Comparison of ENCODE assay signal across 8 mouse cellular contexts in the genomic region with DNA sequence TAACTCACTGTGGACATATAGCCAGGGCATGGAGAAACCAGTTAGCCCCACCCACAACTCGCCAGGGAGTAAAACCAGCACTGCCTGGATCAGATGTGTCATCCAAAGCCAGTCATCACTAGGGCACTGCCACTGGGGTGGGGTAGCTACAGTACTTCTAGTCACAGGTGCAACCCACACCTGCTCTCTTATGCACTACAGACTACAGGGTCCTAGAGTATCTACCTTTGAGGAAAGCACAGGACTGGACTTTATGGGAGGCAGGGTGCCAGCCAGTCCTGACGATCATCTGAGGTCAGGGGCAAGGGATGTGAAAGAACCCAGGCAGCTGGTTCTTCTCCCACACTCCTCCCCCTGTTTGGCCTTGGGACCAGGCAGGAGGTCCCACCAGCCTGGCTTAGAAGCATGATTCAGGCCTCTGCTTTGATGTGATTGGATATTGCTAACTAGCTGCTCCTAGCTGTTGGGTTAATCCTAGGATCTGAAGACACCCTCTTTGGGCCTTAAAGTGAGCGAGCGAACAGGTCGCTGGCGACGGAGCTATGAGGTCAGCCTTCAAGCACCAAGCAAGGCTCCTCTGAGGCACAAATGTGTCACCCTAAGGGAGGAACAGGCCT. TPM values are rescaled to one million over a fixed set of nuclear protein-coding genes. Genes with fewer than 3 reads are reported as not detected.
DNase-seq lines count a peak whose midpoint lies in the region; ATAC-seq and TF ChIP-seq lines count a peak whose summit lies in the region.

No protein-coding gene starts in this region.

- no peaks in the 10 kb centered on the region for H3K9me3 ChIP-seq in stomach, embryonic 14.5 days (ENCODE audit: control insufficient read depth, low read depth, low read length)

- H3K27ac ChIP-seq in left cerebral cortex, adult 2 months, result peak overlapping the region; percentile 55
- H3K27ac ChIP-seq in stomach, embryonic 14.5 days (ENCODE audit: low read length), result peak overlapping the region; percentile 61

- peaks cover 28% of the 10 kb centered on the region for H3K36me3 ChIP-seq in stomach, embryonic 14.5 days (ENCODE audit: control insufficient read depth, insufficient read depth, low read length)

- peak overlapping the region; percentile 52 for H3K4me2 ChIP-seq in stomach, embryonic 14.5 days (replicated peaks; ENCODE audit: low read depth, low read length)

- intact Hi-C loops in left cerebral cortex, adult 2 months (cut with DNase I), result no loop called here
- intact Hi-C loops in left cerebral cortex, postnatal 36 days (cut with DNase I), result no loop called here

- peaks cover 16% of the 10 kb centered on the region for H3K4me1 ChIP-seq in stomach, embryonic 14.5 days (ENCODE audit: control insufficient read depth, insufficient read depth, low read length)

- ATAC-seq in stomach, embryonic 14.5 days (ENCODE audit: insufficient number of reproducible peaks, insufficient read depth, low FRiP score, low read depth), result 0 out of 2 replicates have a peak, but pooled peaks have one; percentile 1

- peak overlapping the region; percentile 49 for H3K4me3 ChIP-seq in left cerebral cortex, adult 2 months
- peak overlapping the region; percentile 43 for H3K4me3 ChIP-seq in stomach, embryonic 14.5 days (ENCODE audit: low read depth, low read length)

- H3K27me3 ChIP-seq in stomach, embryonic 14.5 days (ENCODE audit: control insufficient read depth, insufficient read depth, low read length), result no peaks in the 10 kb centered on the region

- TF ChIP-seq POLR2A in brain, embryonic 14.5 days (IDR thresholded peaks at IDR 0.05; ENCODE audit: borderline replicate concordance, extremely low read depth, insufficient read depth, insufficient read length, poor library complexity, severe bottlenecking), result no peak

- no peak for DNase-seq in left cerebral cortex, adult 2 months (ENCODE audit: extremely low spot score in 1 of 2, low spot score in 2 of 2)
- no peak for DNase-seq in left cerebral cortex, adult 9 months (ENCODE audit: low spot score in 2 of 2)
- peak; percentile 17 for DNase-seq in brain, embryonic 14.5 days (ENCODE audit: low read depth)
- DNase-seq in gastrocnemius, postnatal 25 days, result peak; percentile 36
- DNase-seq in kidney, adult 9 months, result peak; percentile 38
- DNase-seq in lung, postnatal 14 days, result peak; percentile 64
- DNase-seq in left cerebral cortex, postnatal 36 days (ENCODE audit: low spot score in 2 of 2), result no peak

- peak overlapping the region; percentile 57 for H3K9ac ChIP-seq in stomach, embryonic 14.5 days (replicated peaks; ENCODE audit: low read depth, low read length)

- 12% methylated on average over 7 of the region's 7 CpGs for WGBS in stomach, embryonic 14.5 days

- no peak for TF ChIP-seq CTCF in left cerebral cortex, adult 2 months (IDR thresholded peaks at IDR 0.05)
- TF ChIP-seq CTCF in brain, embryonic 14.5 days (IDR thresholded peaks at IDR 0.05; ENCODE audit: borderline replicate concordance, extremely low read depth, insufficient read depth, insufficient read length), result no peak

RNA-seq across cellular contexts. Expression of gene Rnh1, which starts 4.6 kb away (rescaled TPM):
- 10 to 100 TPM; 36.5 to 37.3 TPM for total RNA-seq in left cerebral cortex, adult 2 months (2021)
- polyA plus RNA-seq in brain, embryonic 14.5 days (2012; rRNA removed), result 35.2 and 41.2 TPM in 2 replicates
- 10 to 100 TPM; 38.8 to 51.5 TPM for total RNA-seq in gastrocnemius, postnatal 25 days (2021)
- 165 and 181 TPM in 2 replicates for polyA plus RNA-seq in stomach, embryonic 14.5 days (2014; fragmentation: Nextera tagmentation; extraction: Ambion mirVana)
- 10 to 100 TPM; 33.6 to 36.2 TPM for total RNA-seq in left cerebral cortex, postnatal 36 days (2021)

RNA-seq across cellular contexts. Expression of gene Hras, which starts 25.8 kb away (rescaled TPM):
- total RNA-seq in left cerebral cortex, adult 2 months (2021), result 100 to 1,000 TPM; 219 to 244 TPM
- polyA plus RNA-seq in brain, embryonic 14.5 days (2012; rRNA removed), result 150 and 154 TPM in 2 replicates
- total RNA-seq in gastrocnemius, postnatal 25 days (2021), result 100 to 1,000 TPM; 150 TPM
- polyA plus RNA-seq in stomach, embryonic 14.5 days (2014; fragmentation: Nextera tagmentation; extraction: Ambion mirVana), result 79.4 and 85.5 TPM in 2 replicates
- 100 to 1,000 TPM; 256 to 304 TPM for total RNA-seq in left cerebral cortex, postnatal 36 days (2021)

RNA-seq across cellular contexts. Expression of gene Lrrc56, which starts 25.9 kb away (rescaled TPM):
- total RNA-seq in left cerebral cortex, adult 2 months (2021), result 1 to 10 TPM; 3.9 to 5.0 TPM
- polyA plus RNA-seq in brain, embryonic 14.5 days (2012; rRNA removed), result 19.8 and 22.8 TPM in 2 replicates
- total RNA-seq in gastrocnemius, postnatal 25 days (2021), result 1 to 10 TPM; 1.4 to 2.5 TPM
- polyA plus RNA-seq in stomach, embryonic 14.5 days (2014; fragmentation: Nextera tagmentation; extraction: Ambion mirVana), result 5.3 and 6.1 TPM in 2 replicates
- total RNA-seq in left cerebral cortex, postnatal 36 days (2021), result 1 to 10 TPM; 3.5 to 4.7 TPM

RNA-seq across cellular contexts. Expression of gene Ptdss2, which starts 45.8 kb away (rescaled TPM):
- 10 to 100 TPM; 46.9 to 51.6 TPM for total RNA-seq in left cerebral cortex, adult 2 months (2021)
- polyA plus RNA-seq in brain, embryonic 14.5 days (2012; rRNA removed), result 55.3 and 57.0 TPM in 2 replicates
- total RNA-seq in gastrocnemius, postnatal 25 days (2021), result 10 to 100 TPM; 18.7 to 25.6 TPM
- polyA plus RNA-seq in stomach, embryonic 14.5 days (2014; fragmentation: Nextera tagmentation; extraction: Ambion mirVana), result 65.1 and 67.3 TPM in 2 replicates
- total RNA-seq in left cerebral cortex, postnatal 36 days (2021), result 10 to 100 TPM; 45.1 to 52.1 TPM

RNA-seq across cellular contexts. Expression of gene Lmntd2, which starts 45.9 kb away (rescaled TPM):
- not detected for total RNA-seq in left cerebral cortex, adult 2 months (2021)
- 3.1 and 4.9 TPM in 2 replicates for polyA plus RNA-seq in brain, embryonic 14.5 days (2012; rRNA removed)
- total RNA-seq in gastrocnemius, postnatal 25 days (2021), result not detected
- 1.7 and 2.3 TPM in 2 replicates for polyA plus RNA-seq in stomach, embryonic 14.5 days (2014; fragmentation: Nextera tagmentation; extraction: Ambion mirVana)
- total RNA-seq in left cerebral cortex, postnatal 36 days (2021), result not detected

Comparison
In these comparisons a context has a peak if more than half of its experiments do, and no peak if none do; other contexts are left out.
1. DNase-seq: peak in brain, embryonic 14.5 days (single experiment), gastrocnemius, postnatal 25 days (single experiment), kidney, adult 9 months (single experiment) and lung, postnatal 14 days (single experiment); none in left cerebral cortex, adult 2 months (0 of 2), left cerebral cortex, adult 9 months (0 of 2) and left cerebral cortex, postnatal 36 days (0 of 2).